Comparison of ENCODE assay signal across 7 mouse cellular contexts in genomic region chr6:30126060-30126459, GRCm38 (mm10).
"Had no signal": no experiment of that assay in that cellular context is flagged by ENCODE, and none has a peak within 500 bp of the region (broad histone marks: within the 10 kb centered on the region; RNA-seq: fewer than 3 reads in every experiment).

No protein-coding gene starts in this region.

- H3K9me3 ChIP-seq: limb, embryonic 12.5 days; lung, embryonic 15.5 days; midbrain, embryonic 13.5 days had no signal

- ATAC-seq: intestine, embryonic 16.5 days; midbrain, embryonic 13.5 days had no signal

- H3K27me3 ChIP-seq: limb, embryonic 12.5 days; lung, embryonic 15.5 days; midbrain, embryonic 13.5 days had no signal

- H3K27ac ChIP-seq: left cerebral cortex, adult 2 months; limb, embryonic 12.5 days; lung, embryonic 15.5 days; midbrain, embryonic 13.5 days had no signal

- DNase-seq: lung, postnatal 14 days; thymus, postnatal 4 days had no signal

- H3K9ac ChIP-seq: limb, embryonic 12.5 days; lung, embryonic 15.5 days; midbrain, embryonic 13.5 days had no signal

- H3K4me3 ChIP-seq: left cerebral cortex, adult 2 months; limb, embryonic 12.5 days; lung, embryonic 15.5 days; midbrain, embryonic 13.5 days had no signal

- H3K4me2 ChIP-seq: limb, embryonic 12.5 days; lung, embryonic 15.5 days; midbrain, embryonic 13.5 days had no signal

- H3K4me1 ChIP-seq: lung, embryonic 15.5 days; midbrain, embryonic 13.5 days had no signal
